Mouse (Mus musculus) cerebellum, adult 18-20 months (tissue): ENCODE measurements around the gene D130043K22Rik.
A peak's percentile ranks its signal among the peaks of the same experiment; 100 is the strongest.

Source experiments
- DNase-seq, 2 experiments: peaks; one replicate each; pipeline ENCODE4 v3.0.0; 2021

D130043K22Rik gene

GRCm38 (mm10) chr13:24844983-24845955 lies at the start of gene D130043K22Rik:
D130043K22Rik (plus strand) TSS chr13:24845135.
- DNase-seq, result peak; percentile 72 to 73

DNA sequence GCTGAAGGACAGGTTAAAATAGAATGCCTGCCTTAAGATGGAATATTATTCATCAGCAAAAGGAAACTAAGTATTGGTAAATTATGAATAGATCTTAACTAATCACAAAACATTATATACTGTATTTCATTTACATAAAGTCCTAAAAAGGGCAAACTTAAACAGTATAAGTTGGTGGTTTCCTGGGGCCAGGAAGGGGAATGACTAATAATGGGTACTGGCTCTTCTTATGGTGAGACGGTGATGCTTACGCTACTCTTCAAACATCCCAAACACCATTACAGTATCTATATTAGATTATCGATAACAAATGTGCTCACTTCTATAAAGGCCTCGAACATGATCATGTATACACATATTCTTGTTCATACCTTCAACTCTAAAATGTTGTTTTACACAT lies 46.2 kb upstream of the D130043K22Rik start:
- no peak for DNase-seq

- no peak for DNase-seq
Measured at GRCm38 (mm10) chr13:24799378-24799777, 45.6 kb upstream of the D130043K22Rik start.

- DNase-seq, result peak; percentile 47 to 69
Measured at GRCm38 (mm10) chr13:24799925-24800673, 44.8 kb upstream of the D130043K22Rik start.

- peak; percentile 95 to 99 for DNase-seq
Measured at GRCm38 (mm10) chr13:24800674-24801307, 44.1 kb upstream of the D130043K22Rik start.

- peak in 1 of 2 experiments; percentile 68 for DNase-seq
Measured at GRCm38 (mm10) chr13:24801308-24801921, 43.5 kb upstream of the D130043K22Rik start, which contains the start of gene BC005537. BC005537 (plus strand) TSS chr13:24801657.

- peak; percentile 18 to 42 for DNase-seq
Measured at GRCm38 (mm10) chr13:24802131-24802691, 42.7 kb upstream of the D130043K22Rik start.

- DNase-seq, result no peak
Measured at GRCm38 (mm10) chr13:24803196-24803595, 41.7 kb upstream of the D130043K22Rik start.

DNA sequence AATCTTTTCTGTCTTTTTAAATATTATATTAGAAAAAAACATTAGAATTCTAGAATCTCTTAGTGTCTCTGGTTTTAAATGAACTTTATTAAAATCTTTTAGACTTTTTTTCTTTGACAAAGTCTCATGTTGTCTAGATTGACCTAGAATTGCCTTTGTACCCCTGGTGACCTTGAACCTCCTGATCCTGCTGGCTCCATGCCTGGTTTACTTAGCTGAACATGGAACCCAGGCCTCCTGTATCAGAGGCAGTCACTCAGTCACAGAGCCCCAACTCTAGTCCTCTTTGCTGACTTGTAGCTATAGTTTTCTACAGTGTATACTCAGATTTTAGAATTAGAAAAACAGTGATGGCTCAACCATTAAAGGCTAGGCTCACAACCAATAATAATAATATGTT lies 38.9 kb upstream of the D130043K22Rik start:
- DNase-seq, result no peak

DNA sequence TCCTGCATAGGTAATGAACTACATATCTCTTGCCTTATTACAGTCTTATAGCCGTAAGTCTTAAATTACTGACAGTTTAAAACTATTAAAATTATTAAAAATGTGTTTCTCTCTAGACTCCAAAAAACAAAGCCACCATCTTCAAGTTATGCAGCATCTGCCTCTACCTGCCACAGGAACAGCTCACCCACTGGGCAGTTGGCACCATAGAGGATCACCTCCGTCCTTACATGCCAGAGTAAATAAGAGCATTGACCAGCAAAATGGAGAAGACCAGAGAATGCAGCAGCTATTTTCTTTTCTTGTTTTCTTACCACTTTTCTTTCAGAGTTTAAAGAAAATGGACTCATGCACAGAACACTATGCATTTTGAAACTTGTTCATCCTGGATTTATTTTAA lies 32.4 kb upstream of the D130043K22Rik start:
- peak; percentile 33 to 43 for DNase-seq

DNA sequence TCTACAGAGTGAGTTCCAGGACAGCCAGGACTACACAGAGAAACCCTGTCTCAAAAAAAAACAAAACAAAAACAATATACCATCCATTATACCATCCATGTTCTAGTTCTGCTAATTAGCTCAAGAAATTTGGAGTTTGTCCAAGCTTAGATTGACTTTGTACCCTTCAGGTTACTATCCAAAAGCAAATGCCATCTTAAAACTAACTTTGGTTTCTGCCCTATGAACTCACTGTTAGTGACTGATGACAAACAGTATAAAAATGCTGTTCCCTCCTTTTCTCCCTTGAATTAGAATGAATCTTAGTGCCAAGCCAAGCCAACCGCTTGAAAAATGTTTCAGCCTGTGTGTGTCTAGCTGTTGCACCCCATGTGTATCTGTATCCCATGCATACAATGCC lies 30.3 kb upstream of the D130043K22Rik start:
- DNase-seq, result no peak

- DNase-seq, result no peak
Measured at GRCm38 (mm10) chr13:24816125-24817092, 28.5 kb upstream of the D130043K22Rik start.

GRCm38 (mm10) chr13:24819931-24820330 lies 25.0 kb upstream of the D130043K22Rik start:
- DNase-seq, result no peak

DNA sequence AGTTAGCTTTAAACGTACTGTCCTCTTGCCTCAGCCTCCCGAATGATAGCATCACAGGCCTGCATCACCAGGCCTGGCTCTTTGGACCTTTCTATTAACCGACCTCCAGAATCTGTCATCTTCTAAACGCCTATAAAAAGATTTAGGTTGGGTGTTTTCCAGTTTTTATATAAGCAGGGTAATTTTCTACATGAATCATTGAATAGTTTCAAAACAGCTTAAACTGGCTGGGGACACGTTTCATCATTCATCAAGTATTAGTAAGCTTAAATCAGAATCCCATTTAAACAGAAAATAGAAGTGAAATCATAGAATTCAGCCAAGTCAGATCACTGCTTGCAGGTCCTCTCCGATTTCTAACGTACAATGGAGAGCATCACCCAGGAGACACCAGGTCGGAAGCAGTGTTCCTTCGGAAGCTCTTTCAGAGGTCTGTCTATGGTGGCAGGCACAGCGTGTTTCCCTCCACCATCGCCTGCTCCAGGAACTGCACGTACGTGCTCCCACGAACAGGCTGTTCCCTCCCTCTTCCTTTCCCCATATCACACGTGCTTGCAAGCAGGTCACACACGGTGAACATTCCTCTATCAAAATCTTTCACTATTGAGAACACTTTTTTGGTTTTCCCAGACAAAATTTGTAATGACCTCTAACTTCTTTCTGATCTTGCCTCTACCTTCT lies 22.1 kb upstream of the D130043K22Rik start:
- DNase-seq, result no peak

DNA sequence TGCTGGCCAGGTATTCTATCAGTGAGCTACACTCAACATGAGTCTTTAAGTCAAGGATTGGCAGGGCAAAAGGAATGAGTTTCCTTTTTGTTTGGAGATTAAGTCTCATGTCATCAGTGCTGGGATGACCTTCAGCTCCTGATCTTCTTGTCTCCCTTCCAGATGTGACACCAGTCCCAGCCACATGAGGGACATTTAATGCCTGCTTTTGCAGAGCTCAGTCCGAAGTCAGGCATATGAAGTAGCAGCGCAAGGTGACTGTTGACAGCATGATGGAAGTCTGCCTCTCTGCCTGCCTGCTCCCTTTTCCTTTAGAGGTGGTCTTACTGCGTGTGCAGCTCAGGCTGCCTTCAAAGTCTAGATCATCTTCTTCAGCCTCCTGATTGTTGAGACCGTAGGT lies 20.3 kb upstream of the D130043K22Rik start:
- no peak for DNase-seq

DNA sequence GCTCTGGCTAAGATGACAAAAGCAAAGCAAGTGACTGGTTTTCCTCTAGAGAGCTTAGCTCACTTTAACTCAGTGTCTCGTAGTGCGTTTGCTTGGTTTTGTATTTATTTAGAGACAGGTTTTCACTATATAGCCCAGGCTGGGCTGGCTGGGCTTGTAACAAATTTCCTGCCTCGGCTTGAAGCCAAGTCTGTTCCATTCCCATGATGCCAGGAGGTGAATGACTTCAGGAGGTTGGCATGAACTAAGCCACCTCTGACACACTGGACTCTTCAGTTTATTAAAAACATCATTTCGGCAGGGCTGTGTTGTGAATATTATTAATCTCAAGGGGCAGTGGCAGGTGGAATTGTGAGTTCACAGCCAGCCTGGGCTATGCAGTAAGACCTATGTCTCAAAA lies 19.3 kb upstream of the D130043K22Rik start:
- peak; percentile 42 to 49 for DNase-seq

DNA sequence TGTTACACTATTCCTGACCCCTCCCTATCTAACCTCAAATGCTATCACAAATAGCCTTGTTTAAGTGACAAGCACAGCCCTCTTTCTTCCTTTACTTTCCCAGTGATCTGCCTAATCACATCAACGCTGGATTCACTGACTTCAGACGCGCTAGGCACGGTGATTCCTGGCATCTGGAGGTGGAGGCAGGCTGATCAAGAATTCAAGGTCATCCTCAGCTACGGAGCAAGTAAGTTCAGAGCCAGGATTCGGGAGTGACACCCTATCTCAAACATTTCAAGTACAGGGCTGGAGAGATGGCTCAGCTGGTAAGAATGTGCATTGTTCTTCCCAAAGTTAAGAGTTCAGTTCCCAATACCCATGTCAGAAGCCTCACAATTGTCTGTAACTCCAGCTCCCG lies 18.8 kb upstream of the D130043K22Rik start:
- no peak for DNase-seq

DNA sequence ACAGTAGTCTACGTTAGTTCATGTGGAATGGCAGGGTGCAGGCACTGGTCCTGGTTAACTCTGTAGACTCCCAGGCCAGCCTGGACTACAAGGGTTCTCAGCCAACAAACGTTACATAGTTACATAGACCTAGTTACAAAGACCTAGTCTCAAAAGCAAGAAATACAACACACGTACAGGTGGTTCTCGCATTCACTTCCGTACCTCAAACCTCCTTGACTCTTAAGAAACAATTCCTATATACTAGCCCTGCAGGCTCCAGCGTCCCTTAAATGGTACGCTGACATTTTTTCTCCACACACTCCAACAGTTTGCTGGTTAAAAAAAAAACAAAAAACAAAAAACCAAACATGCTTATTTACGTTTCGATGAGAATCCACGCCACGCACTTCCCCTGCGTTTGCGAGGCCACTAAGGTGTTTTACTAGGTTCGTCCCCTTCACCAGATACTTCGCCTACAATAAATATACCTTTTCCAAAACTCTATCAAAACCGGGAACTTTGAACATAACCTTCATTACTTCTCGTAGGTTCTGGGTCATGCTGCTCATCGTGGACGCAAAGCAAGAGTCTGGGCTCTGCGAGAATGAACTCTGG lies 14.1 kb upstream of the D130043K22Rik start:
- DNase-seq, result peak in 1 of 2 experiments; percentile 27

- peak; percentile 92 to 95 for DNase-seq
Measured at GRCm38 (mm10) chr13:24831353-24832130, 13.4 kb upstream of the D130043K22Rik start, which contains the start of the genes Acot13 and Tdp2. Acot13 (minus strand) TSS chr13:24831540. Tdp2 (plus strand) TSS chr13:24831679.
